Mouse (Mus musculus) liver, embryonic 11.5 days (tissue): ENCODE data around the gene Artn. TPM values are rescaled to one million over a fixed set of nuclear protein-coding genes. Genes with fewer than 3 reads are reported as not detected.

Source experiments
- ATAC-seq: fragments of 200-750 bp; cut with Nextera tagmentation; replicated peaks from 2 replicates; pipeline ENCODE4 v1.8.0; 2017; ENCODE audit warnings: moderate number of reproducible peaks, mild to moderate bottlenecking, moderate TSS enrichment, moderate library complexity; ENCODE audit not compliant: low FRiP score
- DNase-seq: peaks from one replicate; pipeline ENCODE4 v3.0.0-alpha.2; 2017; ENCODE audit warnings: low spot score
- H3K27ac ChIP-seq: fragments of 300-500 bp; sonication (generic); 2 replicates; pipeline ENCODE4 v1.5.1; 2014; ENCODE audit warnings: mild to moderate bottlenecking, low read depth, low read length, control low read depth
- H3K27me3 ChIP-seq: fragments of 300-500 bp; sonication (generic); replicated peaks from 2 replicates; pipeline ENCODE4 v1.6.1; 2014; ENCODE audit warnings: low read length, mixed read lengths; ENCODE audit not compliant: control insufficient read depth, insufficient read depth
- H3K36me3 ChIP-seq: fragments of 300-500 bp; sonication (generic); 2 replicates; pipeline ENCODE4 v1.6.1; 2014; ENCODE audit warnings: mild to moderate bottlenecking, low read length, moderate library complexity, mixed read lengths; ENCODE audit not compliant: control insufficient read depth, insufficient read depth
- H3K4me1 ChIP-seq: fragments of 300-500 bp; sonication (generic); replicated peaks from 2 replicates; pipeline ENCODE4 v1.6.1; 2014; ENCODE audit warnings: low read length, mixed read lengths; ENCODE audit not compliant: control insufficient read depth, insufficient read depth
- H3K4me2 ChIP-seq: fragments of 300-500 bp; sonication (generic); 2 replicates; pipeline ENCODE4 v1.6.1; 2014; ENCODE audit warnings: mild to moderate bottlenecking, control low read depth, moderate library complexity
- H3K4me3 ChIP-seq: fragments of 300-500 bp; sonication (generic); 2 replicates; pipeline ENCODE4 v1.5.1; 2014; ENCODE audit warnings: low read depth, low read length, control low read depth
- H3K9ac ChIP-seq: fragments of 300-500 bp; sonication (generic); 2 replicates; pipeline ENCODE4 v1.6.1; 2014; ENCODE audit warnings: low read depth, low read length, control low read depth
- H3K9me3 ChIP-seq: fragments of 300-500 bp; sonication (generic); 2 replicates; pipeline ENCODE4 v1.6.1; 2016; ENCODE audit warnings: low read length, inconsistent platforms, mixed read lengths; ENCODE audit not compliant: control insufficient read depth
- WGBS: fragments of 180-500 bp; shearing (Covaris S2); extraction: QIAGEN DNeasy Blood & Tissue Kit; methylation state at CpG from one replicate; pipeline ENCODE4 v1.1.7; 2014; 5-methylcytosine and 5-hydroxymethylcytosine counted together
- polyA plus RNA-seq: library from polyadenylated mRNA; unstranded; fragments of >200 nt; fragmentation: Nextera tagmentation; extraction: Ambion mirVana; gene quantifications from 2 replicates; pipeline ENCODE4 v1.2.1, GENCODE M21; 2014

Artn gene
- polyA plus RNA-seq, 1 experiment from 2014 or later = 1.2 TPM

- WGBS = 60% methylated on average over 4 of the region's 4 CpGs
- H3K27ac ChIP-seq = no peak overlapping the region
- no peak for DNase-seq
- peaks cover 3% of the 10 kb centered on the region; the same call in 1 of the 2 replicates for H3K36me3 ChIP-seq
- no peaks in the 10 kb centered on the region for H3K27me3 ChIP-seq
- H3K9me3 ChIP-seq = no peaks in the 10 kb centered on the region
- H3K4me1 ChIP-seq = no peaks in the 10 kb centered on the region
- no peak overlapping the region for H3K4me2 ChIP-seq
- no peak overlapping the region for H3K9ac ChIP-seq
- no peak overlapping the region for H3K4me3 ChIP-seq
- no peak for ATAC-seq
Measured at GRCm38 (mm10) chr4:117957492-117957891, 27.9 kb upstream of the Artn start.

GRCm38 (mm10) chr4:117947493-117947892 is 17.9 kb upstream of the Artn start:
- no peak overlapping the region for H3K27ac ChIP-seq
- H3K9ac ChIP-seq = no peak overlapping the region
- no peak for ATAC-seq

GRCm38 (mm10) chr4:117946639-117947305 is 17.2 kb upstream of the Artn start:
- DNase-seq (no peak), ATAC-seq (no peak)
- no peak overlapping the region for H3K4me2 ChIP-seq
- no peaks in the 10 kb centered on the region for H3K4me1 ChIP-seq
- H3K36me3 ChIP-seq = no peaks in the 10 kb centered on the region
- no peaks in the 10 kb centered on the region for H3K27me3 ChIP-seq
- no peaks in the 10 kb centered on the region for H3K9me3 ChIP-seq
- H3K9ac ChIP-seq = no peak overlapping the region
- no peak overlapping the region for H3K4me3 ChIP-seq
- H3K27ac ChIP-seq = no peak overlapping the region
- 93% methylated on average over 11 of the region's 11 CpGs for WGBS

More at GRCm38 (mm10) chr4:117947493-117947892, 17.9 kb upstream of the Artn start:
- H3K4me1 ChIP-seq = no peaks in the 10 kb centered on the region
- no peaks in the 10 kb centered on the region for H3K9me3 ChIP-seq
- no peak overlapping the region for H3K4me3 ChIP-seq
- DNase-seq = no peak
- WGBS = 73% methylated on average over 7 of the region's 7 CpGs
- H3K27me3 ChIP-seq = no peaks in the 10 kb centered on the region
- H3K36me3 ChIP-seq = 0 out of 2 replicates have a peak, but pooled peaks cover 3% of the 10 kb centered on the region
- no peak overlapping the region for H3K4me2 ChIP-seq

- H3K9ac ChIP-seq = no peak overlapping the region
- DNase-seq = no peak
- WGBS = 56% methylated on average over 5 of the region's 5 CpGs
- H3K36me3 ChIP-seq = no peaks in the 10 kb centered on the region
- no peak overlapping the region for H3K4me3 ChIP-seq
- no peak for ATAC-seq
- no peaks in the 10 kb centered on the region for H3K4me1 ChIP-seq
- H3K4me2 ChIP-seq = no peak overlapping the region
- H3K27me3 ChIP-seq = no peaks in the 10 kb centered on the region
- no peaks in the 10 kb centered on the region for H3K9me3 ChIP-seq
- H3K27ac ChIP-seq = no peak overlapping the region
Measured at GRCm38 (mm10) chr4:117943317-117943716, 13.8 kb upstream of the Artn start.

- Histone ChIP-seq H3K4me3 (no peak overlapping the region), H3K4me1 (no peaks in the 10 kb centered on the region), H3K27me3 (no peaks in the 10 kb centered on the region), H3K9ac (no peak overlapping the region), H3K9me3 (no peaks in the 10 kb centered on the region), H3K36me3 (no peaks in the 10 kb centered on the region), H3K4me2 (no peak overlapping the region), H3K27ac (no peak overlapping the region)
- 94% methylated on average over 5 of the region's 5 CpGs for WGBS
- ATAC-seq (no peak), DNase-seq (no peak)
Measured at GRCm38 (mm10) chr4:117936964-117937363, 7.4 kb upstream of the Artn start.

DNA sequence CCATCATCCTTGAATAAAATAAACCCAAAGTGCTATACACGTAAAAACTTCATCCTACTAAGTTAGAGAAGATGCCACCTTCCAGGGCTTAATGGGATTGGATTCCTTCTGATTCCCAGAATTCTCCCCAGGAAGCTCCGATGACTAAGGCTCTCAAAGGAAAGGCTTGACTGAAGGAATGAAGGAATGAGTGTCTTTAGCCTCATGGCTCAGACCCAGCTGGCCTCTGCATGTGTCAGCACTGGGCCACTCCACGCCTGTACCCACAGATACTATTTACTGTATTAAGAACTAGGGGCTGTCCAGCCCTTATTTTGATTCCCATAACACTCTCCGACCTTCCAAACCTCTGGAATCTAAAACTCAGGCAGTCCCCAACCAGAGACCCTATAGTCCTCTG is 4.5 kb upstream of the Artn start:
- DNase-seq (no peak), ATAC-seq (no peak)
- Histone ChIP-seq H3K4me1 (peaks cover 7% of the 10 kb centered on the region), H3K27me3 (peaks cover 16% of the 10 kb centered on the region), H3K9ac (no peak overlapping the region), H3K27ac (no peak overlapping the region), H3K4me2 (no peak overlapping the region), H3K9me3 (peaks cover 3% of the 10 kb centered on the region; the same call in 1 of the 2 replicates), H3K36me3 (no peaks in the 10 kb centered on the region), H3K4me3 (no peak overlapping the region)
- WGBS = 86% methylated on average over 4 of the region's 4 CpGs

- H3K9me3 ChIP-seq = peaks cover 3% of the 10 kb centered on the region; the same call in 1 of the 2 replicates
- ATAC-seq (no peak), DNase-seq (no peak)
- H3K27me3 ChIP-seq = peaks cover 21% of the 10 kb centered on the region
- no peak overlapping the region for H3K4me2 ChIP-seq
- WGBS = 89% methylated on average over 5 of the region's 5 CpGs
- no peak overlapping the region for H3K27ac ChIP-seq
- no peak overlapping the region for H3K4me3 ChIP-seq
- H3K36me3 ChIP-seq = no peaks in the 10 kb centered on the region
- H3K9ac ChIP-seq = no peak overlapping the region
- H3K4me1 ChIP-seq = peaks cover 16% of the 10 kb centered on the region
Measured at GRCm38 (mm10) chr4:117933248-117933647, 3.7 kb upstream of the Artn start.

GRCm38 (mm10) chr4:117928699-117929241 is 793 bp downstream of the Artn start:
- peak overlapping the region; percentile 95 for H3K4me2 ChIP-seq
- peaks cover 3% of the 10 kb centered on the region; the same call in 1 of the 2 replicates for H3K9me3 ChIP-seq
- ATAC-seq = peak; percentile 88
- peaks cover 30% of the 10 kb centered on the region for H3K4me1 ChIP-seq
- H3K27me3 ChIP-seq = peaks cover 56% of the 10 kb centered on the region
- H3K27ac ChIP-seq = peak overlapping the region; percentile 57
- H3K9ac ChIP-seq = peak overlapping the region; percentile 35
- 1% methylated on average over 13 of the region's 13 CpGs for WGBS
- H3K36me3 ChIP-seq = no peaks in the 10 kb centered on the region
- H3K4me3 ChIP-seq = peak overlapping the region; percentile 40
- DNase-seq = peak; percentile 66

DNA sequence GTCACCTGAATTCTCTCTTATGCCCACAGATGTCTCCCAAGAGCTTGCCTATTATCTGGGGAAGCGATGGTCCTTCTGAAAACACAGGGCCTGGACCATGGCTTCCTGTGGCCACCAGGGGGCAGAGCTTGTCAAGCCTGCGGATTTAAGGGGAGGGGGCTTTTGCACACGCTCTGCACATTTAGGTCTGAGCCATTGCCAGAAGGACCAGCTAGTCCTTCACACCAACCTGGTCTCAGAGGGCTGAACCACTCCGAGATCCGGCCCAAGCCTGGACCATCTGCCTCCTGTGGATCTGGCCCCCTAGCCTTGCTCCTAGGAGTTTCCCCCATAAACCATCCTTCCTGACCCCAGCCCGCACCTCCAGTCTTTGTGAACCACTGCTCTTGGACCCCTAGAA is 1.3 kb downstream of the Artn start:
- peaks cover 30% of the 10 kb centered on the region for H3K4me1 ChIP-seq
- 11% methylated on average over 6 of the region's 6 CpGs for WGBS

More for the DNA sequence above, 1.3 kb downstream of the Artn start:
- Histone ChIP-seq H3K27me3 (peaks cover 56% of the 10 kb centered on the region), H3K36me3 (no peaks in the 10 kb centered on the region), H3K9me3 (peaks cover 3% of the 10 kb centered on the region; the same call in 1 of the 2 replicates), H3K27ac (peak overlapping the region; percentile 57; the same call in 1 of the 2 replicates), H3K4me2 (peak overlapping the region; percentile 95), H3K9ac (no peak overlapping the region), H3K4me3 (no peak overlapping the region)
- DNase-seq (peak; percentile 53), ATAC-seq (peak; percentile 61)
